Mouse (Mus musculus) ES-E14 (cell line): ENCODE data around the gene Hebp1. TPM values are rescaled to one million over a fixed set of nuclear protein-coding genes. Genes with fewer than 3 reads are reported as not detected.

ENCODE experiments used
- DNase-seq: peaks from one replicate; pipeline ENCODE4 v3.0.0-alpha.2; 2013; ENCODE audit warnings: low read depth, low spot score
- H3K27ac ChIP-seq: 2 replicates; pipeline ENCODE4 v1.5.1; 2012; ENCODE audit warnings: low read depth, mild to moderate bottlenecking, low read length, moderate library complexity, mixed read lengths; ENCODE audit not compliant: poor library complexity, insufficient read depth, severe bottlenecking
- H3K36me3 ChIP-seq: 2 replicates; pipeline ENCODE4 v1.6.1; 2012; ENCODE audit warnings: mild to moderate bottlenecking, low read length, moderate library complexity, mixed read lengths; ENCODE audit not compliant: control insufficient read depth, poor library complexity, insufficient read depth, severe bottlenecking
- H3K4me1 ChIP-seq, 2 experiments: fragments of 150-350 bp in 1 of 2; sonication (generic) in 1 of 2; 2 replicates each; pipeline ENCODE4 v1.6.1; 2012; ENCODE audit warnings: low read length in 2 of 2, mild to moderate bottlenecking in 1 of 2, mixed read lengths in 1 of 2; ENCODE audit not compliant: control insufficient read depth in 2 of 2, insufficient read depth in 2 of 2, poor library complexity in 1 of 2
- H3K4me3 ChIP-seq, 2 experiments: fragments of 150-350 bp in 1 of 2; sonication (generic) in 1 of 2; 2 replicates each; pipeline ENCODE4 v1.5.1; 2012; ENCODE audit warnings: low read length in 2 of 2, low read depth in 1 of 2, mild to moderate bottlenecking in 1 of 2, mixed read lengths in 1 of 2; ENCODE audit not compliant: insufficient read depth in 1 of 2, poor library complexity in 1 of 2, severe bottlenecking in 1 of 2
- H3K9ac ChIP-seq: 2 replicates; pipeline ENCODE4 v1.6.1; 2012; ENCODE audit warnings: low read depth, mild to moderate bottlenecking, low read length, mixed read lengths; ENCODE audit not compliant: poor library complexity, insufficient read depth, severe bottlenecking
- H3K9me3 ChIP-seq: fragments of 150-350 bp; sonication (generic); 2 replicates; pipeline ENCODE4 v1.6.1; 2012; ENCODE audit warnings: low read depth, mild to moderate bottlenecking, low read length; ENCODE audit not compliant: control insufficient read depth, insufficient read depth
- CHD2 ChIP-seq: IDR thresholded peaks from 2 replicates; pipeline ENCODE4 v1.6.1; 2014; ENCODE audit warnings: mild to moderate bottlenecking, low read depth, low read length, inconsistent platforms
- HCFC1 ChIP-seq: IDR thresholded peaks from 2 replicates; pipeline ENCODE4 v1.6.1; 2012; ENCODE audit warnings: low read length, inconsistent platforms, borderline replicate concordance; ENCODE audit not compliant: insufficient read depth
- MAFK ChIP-seq: IDR thresholded peaks from 2 replicates; pipeline ENCODE4 v1.6.1; 2014; ENCODE audit warnings: mild to moderate bottlenecking, low read depth, low read length, inconsistent platforms; ENCODE audit not compliant: insufficient read depth
- ZC3H11A ChIP-seq: IDR thresholded peaks from 2 replicates; pipeline ENCODE4 v1.6.1; 2012; ENCODE audit warnings: low read depth, mild to moderate bottlenecking, inconsistent platforms, low read length, borderline replicate concordance
- ZNF384 ChIP-seq: IDR thresholded peaks from 2 replicates; pipeline ENCODE4 v1.6.1; 2012; ENCODE audit warnings: low read depth, low read length, inconsistent platforms
- in situ Hi-C, 2 experiments: fragments of 600-800 bp; cut with MboI; formaldehyde crosslinking; loops; one replicate each; pipeline ENCODE4 v1.15.1; 2025; ENCODE audit warnings: low sequenced_read_pairs in 2 of 2, inconsistent platforms in 1 of 2; ENCODE audit not compliant: unreplicated experiment in 2 of 2
- total RNA-seq: library from RNA; depleted of rRNA; stranded (reverse); fragments of 300-350 nt; gene quantifications from 2 replicates; pipeline ENCODE4 v1.2.3, GENCODE M21; 2012

Hebp1 gene
- total RNA-seq, 1 experiment: 22.4 TPM

GRCm38 (mm10) chr6:135206909-135207308, 9.1 kb upstream of the Hebp1 start:
- in situ Hi-C loops: no loop called here

GRCm38 (mm10) chr6:135205802-135206201, 8.0 kb upstream of the Hebp1 start:
- H3K4me3 ChIP-seq: no peak overlapping the region
- in situ Hi-C loops: no loop called here
- no peaks in the 10 kb centered on the region for H3K9me3 ChIP-seq
- 0 out of 4 replicates have a peak, but pooled peaks cover 0 to 2% of the 10 kb centered on the region in 2 experiments for H3K4me1 ChIP-seq
- no peak overlapping the region for H3K27ac ChIP-seq
- DNase-seq: no peak
- H3K9ac ChIP-seq: no peak overlapping the region
- TF ChIP-seq HCFC1 (no peak), MAFK (no peak)
- H3K36me3 ChIP-seq: no peaks in the 10 kb centered on the region

More at GRCm38 (mm10) chr6:135206909-135207308, 9.1 kb upstream of the Hebp1 start:
- H3K27ac ChIP-seq: no peak overlapping the region
- no peak for DNase-seq
- TF ChIP-seq ZNF384 (no peak), HCFC1 (no peak), MAFK (no peak), CHD2 (no peak), ZC3H11A (no peak)
- no peak overlapping the region for H3K9ac ChIP-seq
- no peaks in the 10 kb centered on the region for H3K9me3 ChIP-seq
- 0 out of 4 replicates have a peak, but pooled peaks cover 0 to 2% of the 10 kb centered on the region in 2 experiments for H3K4me1 ChIP-seq
- no peak overlapping the region for H3K4me3 ChIP-seq
- H3K36me3 ChIP-seq: no peaks in the 10 kb centered on the region

- H3K9ac ChIP-seq: no peak overlapping the region
- no peak overlapping the region for H3K27ac ChIP-seq
- in situ Hi-C loops: no loop called here
Measured at GRCm38 (mm10) chr6:135204869-135205268, 7.0 kb upstream of the Hebp1 start.

GRCm38 (mm10) chr6:135203737-135204136, 5.9 kb upstream of the Hebp1 start:
- Histone ChIP-seq H3K9ac (no peak overlapping the region), H3K36me3 (no peaks in the 10 kb centered on the region), H3K9me3 (no peaks in the 10 kb centered on the region), H3K27ac (no peak overlapping the region), H3K4me3 (no peak overlapping the region), H3K4me1 (no peaks in the 10 kb centered on the region)
- TF ChIP-seq ZC3H11A: no peak
- no peak for TF ChIP-seq MAFK
- TF ChIP-seq HCFC1: no peak
- no peak for TF ChIP-seq ZNF384
- TF ChIP-seq CHD2: no peak
- in situ Hi-C loops: no loop called here
- no peak for DNase-seq

More at GRCm38 (mm10) chr6:135204869-135205268, 7.0 kb upstream of the Hebp1 start:
- H3K4me1 ChIP-seq: 0 out of 4 replicates have a peak, but pooled peaks cover 0 to 2% of the 10 kb centered on the region in 2 experiments
- no peak for DNase-seq
- TF ChIP-seq ZNF384: no peak
- no peak for TF ChIP-seq HCFC1
- TF ChIP-seq ZC3H11A: no peak
- no peak for TF ChIP-seq CHD2
- TF ChIP-seq MAFK: no peak
- H3K36me3 ChIP-seq: no peaks in the 10 kb centered on the region
- no peak overlapping the region for H3K4me3 ChIP-seq
- H3K9me3 ChIP-seq: no peaks in the 10 kb centered on the region

GRCm38 (mm10) chr6:135202668-135203067, 4.8 kb upstream of the Hebp1 start:
- H3K4me3 ChIP-seq: no peak overlapping the region
- TF ChIP-seq ZNF384 (no peak), ZC3H11A (no peak), CHD2 (no peak), HCFC1 (no peak), MAFK (no peak)
- no peaks in the 10 kb centered on the region for H3K9me3 ChIP-seq
- in situ Hi-C loops: no loop called here
- no peak overlapping the region for H3K27ac ChIP-seq
- DNase-seq: no peak
- H3K4me1 ChIP-seq: no peaks in the 10 kb centered on the region
- no peaks in the 10 kb centered on the region for H3K36me3 ChIP-seq
- no peak overlapping the region for H3K9ac ChIP-seq
